Mouse (Mus musculus) small intestine, adult 2 months (tissue): ENCODE data around the gene Tmem56.

Experiments used
- CTCF ChIP-seq: fragments of 200-500 bp; IDR thresholded peaks from 2 replicates; pipeline ENCODE4 v1.5.1; 2012; ENCODE audit warnings: low read depth, mild to moderate bottlenecking, control low read depth, inconsistent platforms, low read length, moderate library complexity, mixed read lengths; ENCODE audit not compliant: insufficient replicate concordance, insufficient read length; ENCODE audit errors: extremely low read depth
- POLR2A ChIP-seq: fragments of 200-500 bp; IDR thresholded peaks from 2 replicates; pipeline ENCODE4 v1.6.1; 2012; ENCODE audit warnings: low read depth, mild to moderate bottlenecking, control low read depth, inconsistent platforms, low read length, moderate library complexity

DNA sequence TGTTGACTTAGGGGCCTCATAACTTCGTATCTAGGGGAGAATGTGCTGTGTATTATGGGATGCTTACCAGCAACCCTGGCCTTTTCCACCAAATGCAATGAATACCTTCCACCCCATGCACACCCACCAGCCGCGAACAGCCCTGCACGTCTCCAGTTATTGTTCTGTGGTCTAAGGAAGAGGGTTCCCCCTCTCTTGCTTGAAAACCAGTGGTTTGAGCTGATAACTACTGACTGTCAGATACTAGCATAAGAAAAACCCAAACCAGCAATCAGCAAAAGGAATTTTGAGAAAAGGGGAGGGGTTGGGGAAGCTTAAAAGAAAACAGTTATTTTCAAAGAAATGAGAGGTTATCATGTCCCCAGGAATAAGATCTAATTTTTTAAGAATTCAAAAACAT lies 26.5 kb upstream of the Tmem56 start:
- TF ChIP-seq CTCF: no peak
- no peak for TF ChIP-seq POLR2A
